Mouse (Mus musculus) cerebellum, adult 2 months (tissue): Measurements from ENCODE around the gene Elf3. TPM values are rescaled to one million over a fixed set of nuclear protein-coding genes. Genes with fewer than 3 reads are reported as not detected.

Experiments used
- DNase-seq, 2 experiments: peaks; one replicate each; pipeline ENCODE4 v3.0.0; 2021
- H3K27ac ChIP-seq: fragments of 200-500 bp; 2 replicates; pipeline ENCODE4 v1.5.1; 2012; ENCODE audit warnings: low read length, control low read depth, inconsistent platforms; ENCODE audit not compliant: insufficient read depth
- H3K27me3 ChIP-seq: fragments of 200-500 bp; 2 replicates; pipeline ENCODE4 v1.6.1; 2012; ENCODE audit warnings: inconsistent platforms, mild to moderate bottlenecking, low read length, moderate library complexity; ENCODE audit not compliant: control insufficient read depth, insufficient read depth
- H3K4me1 ChIP-seq: fragments of 200-500 bp; 2 replicates; pipeline ENCODE4 v1.6.1; 2011; ENCODE audit warnings: low read length; ENCODE audit not compliant: control insufficient read depth, insufficient read depth
- H3K4me3 ChIP-seq: fragments of 200-500 bp; replicated peaks from 2 replicates; pipeline ENCODE3; 2011; ENCODE audit warnings: mild to moderate bottlenecking, low read depth, low read length, control low read depth; ENCODE audit not compliant: insufficient read depth
- CTCF ChIP-seq: fragments of 200-500 bp; IDR thresholded peaks from 2 replicates; pipeline ENCODE4 v1.5.1; 2011; ENCODE audit warnings: low read depth, mild to moderate bottlenecking, control low read depth, low read length, moderate library complexity, borderline replicate concordance; ENCODE audit not compliant: insufficient read depth
- POLR2A ChIP-seq: fragments of 200-500 bp; IDR thresholded peaks from 2 replicates; pipeline ENCODE4 v1.6.1; 2011; ENCODE audit warnings: low read length, control low read depth, borderline replicate concordance; ENCODE audit not compliant: insufficient read depth
- WGBS: fragments of 180-500 bp; shearing (Covaris S2); methylation state at CpG from one replicate; pipeline ENCODE4 v1.1.7; 2018; 5-methylcytosine and 5-hydroxymethylcytosine counted together
- polyA plus RNA-seq: library from polyadenylated mRNA; depleted of rRNA; stranded (reverse); fragments of >200 nt; gene quantifications from 2 replicates; pipeline ENCODE4 v1.2.3, GENCODE M21; 2012

Elf3 gene
- polyA plus RNA-seq, 1 experiment: 0.34 TPM

GRCm38 (mm10) chr1:135271371-135271770, 13.0 kb upstream of the Elf3 start:
- 8% methylated on average over 9 of the region's 9 CpGs for WGBS
- peak; percentile 80 to 89 for DNase-seq
- peaks cover 16% of the 10 kb centered on the region for H3K4me1 ChIP-seq
- no peak overlapping the region for H3K4me3 ChIP-seq
- peak overlapping the region; percentile 15 for H3K27ac ChIP-seq
- no peaks in the 10 kb centered on the region for H3K27me3 ChIP-seq
- TF ChIP-seq CTCF (no peak), POLR2A (no peak)

GRCm38 (mm10) chr1:135267663-135268446, 9.5 kb upstream of the Elf3 start:
- Histone ChIP-seq H3K27ac (no peak overlapping the region), H3K4me1 (peaks cover 16% of the 10 kb centered on the region), H3K27me3 (no peaks in the 10 kb centered on the region), H3K4me3 (no peak overlapping the region)
- no peak for DNase-seq
- TF ChIP-seq POLR2A: no peak
- TF ChIP-seq CTCF: no peak
- 87% methylated on average over 10 of the region's 10 CpGs for WGBS

- Histone ChIP-seq H3K27ac (no peak overlapping the region), H3K4me1 (no peaks in the 10 kb centered on the region), H3K4me3 (no peak overlapping the region), H3K27me3 (no peaks in the 10 kb centered on the region)
- 83% methylated on average over 5 of the region's 5 CpGs for WGBS
- no peak for DNase-seq
- TF ChIP-seq CTCF (no peak), POLR2A (no peak)
Measured at GRCm38 (mm10) chr1:135265834-135266233, 7.5 kb upstream of the Elf3 start.

- Histone ChIP-seq H3K4me3 (no peak overlapping the region), H3K27me3 (no peaks in the 10 kb centered on the region), H3K4me1 (no peaks in the 10 kb centered on the region), H3K27ac (no peak overlapping the region)
- TF ChIP-seq CTCF: no peak
- TF ChIP-seq POLR2A: no peak
- DNase-seq: no peak
- WGBS: 71% methylated on average over 9 of the region's 9 CpGs
Measured at GRCm38 (mm10) chr1:135263316-135263715, 4.9 kb upstream of the Elf3 start.

- no peak for DNase-seq
- TF ChIP-seq POLR2A (no peak), CTCF (no peak)
- no peaks in the 10 kb centered on the region for H3K27me3 ChIP-seq
- no peaks in the 10 kb centered on the region for H3K4me1 ChIP-seq
- WGBS: 76% methylated on average over 3 of the region's 3 CpGs
- H3K27ac ChIP-seq: no peak overlapping the region
- no peak overlapping the region for H3K4me3 ChIP-seq
Measured at GRCm38 (mm10) chr1:135262329-135262728, 4.0 kb upstream of the Elf3 start.

GRCm38 (mm10) chr1:135260931-135261330, 2.6 kb upstream of the Elf3 start:
- Histone ChIP-seq H3K27ac (no peak overlapping the region), H3K27me3 (no peaks in the 10 kb centered on the region), H3K4me3 (no peak overlapping the region), H3K4me1 (no peaks in the 10 kb centered on the region)
- TF ChIP-seq CTCF (no peak), POLR2A (no peak)
- no peak for DNase-seq
- 81% methylated on average over 6 of the region's 6 CpGs for WGBS

GRCm38 (mm10) chr1:135259128-135259436, 714 bp upstream of the Elf3 start:
- peak overlapping the region; percentile 45 for H3K4me3 ChIP-seq
- H3K4me1 ChIP-seq: no peaks in the 10 kb centered on the region
- WGBS: under 1% methylated on average over 10 of the region's 10 CpGs
- no peak overlapping the region for H3K27ac ChIP-seq
- peak; percentile 78 to 83 for DNase-seq
- TF ChIP-seq POLR2A (no peak), CTCF (peak; percentile 77)
- no peaks in the 10 kb centered on the region for H3K27me3 ChIP-seq

GRCm38 (mm10) chr1:135256299-135256698, 2.1 kb downstream of the Elf3 start:
- H3K4me3 ChIP-seq: no peak overlapping the region
- DNase-seq: no peak
- TF ChIP-seq CTCF: 0 out of 2 replicates have a peak, but pooled peaks have one; percentile 9
- no peak for TF ChIP-seq POLR2A
- no peak overlapping the region for H3K27ac ChIP-seq
- no peaks in the 10 kb centered on the region for H3K4me1 ChIP-seq
- no peaks in the 10 kb centered on the region for H3K27me3 ChIP-seq
- 87% methylated on average over 6 of the region's 6 CpGs for WGBS
